Comparison of ENCODE assay signal across 13 mouse cellular contexts in genomic region chr16:58136144-58136905, GRCm38 (mm10).
DNase-seq lines count a peak whose midpoint lies in the region; ATAC-seq and TF ChIP-seq lines count a peak whose summit lies in the region.
"Had no signal": no experiment of that assay in that cellular context is flagged by ENCODE, and none has a peak within 500 bp of the region (broad histone marks: within the 10 kb centered on the region; RNA-seq: fewer than 3 reads in every experiment).

No protein-coding gene starts in this region.

- no peaks in the 10 kb centered on the region for H3K9me3 ChIP-seq in hindbrain, embryonic 11.5 days (ENCODE audit: control insufficient read depth, low read length)
- no peaks in the 10 kb centered on the region for H3K9me3 ChIP-seq in hindbrain, embryonic 10.5 days
- no peaks in the 10 kb centered on the region for H3K9me3 ChIP-seq in midbrain, embryonic 15.5 days
- no peaks in the 10 kb centered on the region for H3K9me3 ChIP-seq in intestine, postnatal 0 days (ENCODE audit: control insufficient read depth)
- H3K9me3 ChIP-seq in liver, embryonic 11.5 days (ENCODE audit: control insufficient read depth, low read length) = no peaks in the 10 kb centered on the region
- H3K9me3 ChIP-seq: limb, embryonic 12.5 days had no signal

- H3K27ac ChIP-seq in hindbrain, embryonic 11.5 days (ENCODE audit: low read depth, low read length) = no peak overlapping the region
- H3K27ac ChIP-seq in hindbrain, embryonic 10.5 days = no peak overlapping the region
- no peak overlapping the region for H3K27ac ChIP-seq in midbrain, embryonic 15.5 days
- no peak overlapping the region for H3K27ac ChIP-seq in intestine, postnatal 0 days (ENCODE audit: low read depth, low read length)
- H3K27ac ChIP-seq in liver, embryonic 11.5 days (ENCODE audit: low read depth, low read length) = no peak overlapping the region
- H3K27ac ChIP-seq: heart, adult 2 months; limb, embryonic 12.5 days; stomach, postnatal 0 days had no signal

- no peaks in the 10 kb centered on the region for H3K4me1 ChIP-seq in hindbrain, embryonic 11.5 days (replicated peaks; ENCODE audit: control insufficient read depth, insufficient read depth, low read length)
- peaks cover 8% of the 10 kb centered on the region; the same call in 1 of the 2 replicates for H3K4me1 ChIP-seq in hindbrain, embryonic 10.5 days (replicated peaks)
- 0 out of 2 replicates have a peak, but pooled peaks cover 3% of the 10 kb centered on the region for H3K4me1 ChIP-seq in midbrain, embryonic 15.5 days
- no peaks in the 10 kb centered on the region for H3K4me1 ChIP-seq in intestine, postnatal 0 days (replicated peaks; ENCODE audit: control insufficient read depth, insufficient read depth, low read length)
- H3K4me1 ChIP-seq in liver, embryonic 11.5 days (replicated peaks; ENCODE audit: control insufficient read depth, insufficient read depth, low read length) = no peaks in the 10 kb centered on the region
- H3K4me1 ChIP-seq: limb, embryonic 12.5 days had no signal

- H3K4me3 ChIP-seq in hindbrain, embryonic 11.5 days (ENCODE audit: low read depth, low read length) = no peak overlapping the region
- H3K4me3 ChIP-seq in hindbrain, embryonic 10.5 days = no peak overlapping the region
- H3K4me3 ChIP-seq in midbrain, embryonic 15.5 days = no peak overlapping the region
- no peak overlapping the region for H3K4me3 ChIP-seq in intestine, postnatal 0 days (ENCODE audit: low read depth, low read length)
- H3K4me3 ChIP-seq in liver, embryonic 11.5 days (ENCODE audit: low read depth, low read length) = no peak overlapping the region
- H3K4me3 ChIP-seq: heart, adult 2 months; limb, embryonic 12.5 days had no signal

- H3K27me3 ChIP-seq in hindbrain, embryonic 11.5 days (ENCODE audit: control insufficient read depth, insufficient read depth, low read length) = no peaks in the 10 kb centered on the region
- no peaks in the 10 kb centered on the region for H3K27me3 ChIP-seq in hindbrain, embryonic 10.5 days (ENCODE audit: insufficient read depth, poor library complexity, severe bottlenecking)
- H3K27me3 ChIP-seq in midbrain, embryonic 15.5 days (replicated peaks) = no peaks in the 10 kb centered on the region
- no peaks in the 10 kb centered on the region for H3K27me3 ChIP-seq in intestine, postnatal 0 days (replicated peaks; ENCODE audit: control insufficient read depth, insufficient read depth, low read length)
- H3K27me3 ChIP-seq in liver, embryonic 11.5 days (replicated peaks; ENCODE audit: control insufficient read depth, insufficient read depth, low read length) = no peaks in the 10 kb centered on the region
- H3K27me3 ChIP-seq: limb, embryonic 12.5 days had no signal

- DNase-seq in hindbrain, embryonic 11.5 days (ENCODE audit: low spot score) = peak; percentile 16
- no peak for DNase-seq in hindbrain, embryonic 10.5 days (ENCODE audit: low spot score)
- peak; percentile 46 for DNase-seq in brain, adult 2 months (ENCODE audit: low read depth, low spot score)
- peak; percentile 3 for DNase-seq in gonadal fat pad, adult 2 months (ENCODE audit: low read depth)
- DNase-seq in adrenal gland, adult 2 months = no peak
- DNase-seq in liver, embryonic 11.5 days (ENCODE audit: low spot score) = no peak
- DNase-seq: heart, adult 2 months; lung, postnatal 4 days had no signal

- peak; percentile 80 for ATAC-seq in hindbrain, embryonic 11.5 days (ENCODE audit: low FRiP score)
- peak; percentile 93 for ATAC-seq in midbrain, embryonic 15.5 days (replicated peaks)
- ATAC-seq in intestine, postnatal 0 days = no peak
- ATAC-seq in liver, embryonic 11.5 days (replicated peaks; ENCODE audit: low FRiP score) = no peak
- ATAC-seq: inflammation-experienced regulatory T-cells, adult 6 months had no signal

- no peak overlapping the region for H3K4me2 ChIP-seq in hindbrain, embryonic 11.5 days (replicated peaks; ENCODE audit: low read depth, low read length)
- H3K4me2 ChIP-seq in midbrain, embryonic 15.5 days = peak overlapping the region; percentile 19
- no peak overlapping the region for H3K4me2 ChIP-seq in intestine, postnatal 0 days (replicated peaks; ENCODE audit: low read depth)
- no peak overlapping the region for H3K4me2 ChIP-seq in liver, embryonic 11.5 days
- H3K4me2 ChIP-seq: limb, embryonic 12.5 days had no signal

- H3K36me3 ChIP-seq in hindbrain, embryonic 11.5 days (ENCODE audit: control insufficient read depth, insufficient read depth, low read length) = no peaks in the 10 kb centered on the region
- no peaks in the 10 kb centered on the region for H3K36me3 ChIP-seq in hindbrain, embryonic 10.5 days
- no peaks in the 10 kb centered on the region for H3K36me3 ChIP-seq in midbrain, embryonic 15.5 days (replicated peaks)
- H3K36me3 ChIP-seq in intestine, postnatal 0 days (ENCODE audit: control insufficient read depth, insufficient read depth) = no peaks in the 10 kb centered on the region
- no peaks in the 10 kb centered on the region for H3K36me3 ChIP-seq in liver, embryonic 11.5 days (ENCODE audit: control insufficient read depth, insufficient read depth, low read length)
- H3K36me3 ChIP-seq: limb, embryonic 12.5 days had no signal

- H3K9ac ChIP-seq in hindbrain, embryonic 11.5 days (ENCODE audit: low read depth, low read length) = no peak overlapping the region
- no peak overlapping the region for H3K9ac ChIP-seq in midbrain, embryonic 15.5 days
- H3K9ac ChIP-seq in intestine, postnatal 0 days (ENCODE audit: low read depth, low read length) = no peak overlapping the region
- H3K9ac ChIP-seq in liver, embryonic 11.5 days (ENCODE audit: low read depth, low read length) = no peak overlapping the region
- H3K9ac ChIP-seq: limb, embryonic 12.5 days had no signal

- WGBS in hindbrain, embryonic 11.5 days = 51% methylated on average over 12 of the region's 12 CpGs
- 62% methylated on average over 12 of the region's 12 CpGs for WGBS in hindbrain, embryonic 10.5 days
- WGBS in midbrain, embryonic 15.5 days = 30% methylated on average over 12 of the region's 12 CpGs
- 85% methylated on average over 12 of the region's 12 CpGs for WGBS in intestine, postnatal 0 days
- WGBS in liver, embryonic 11.5 days = 82% methylated on average over 12 of the region's 12 CpGs

- TF ChIP-seq CTCF in intestine, postnatal 0 days (IDR thresholded peaks at IDR 0.05; ENCODE audit: low read depth) = no peak

Comparison
In these comparisons a context has a peak if more than half of its experiments do, and no peak if none do; other contexts are left out.
1. DNase-seq: peak in hindbrain, embryonic 11.5 days (single experiment), brain, adult 2 months (single experiment) and gonadal fat pad, adult 2 months (single experiment); none in hindbrain, embryonic 10.5 days (single experiment), adrenal gland, adult 2 months (single experiment) and liver, embryonic 11.5 days (single experiment).
2. ATAC-seq: peak in hindbrain, embryonic 11.5 days (single experiment) and midbrain, embryonic 15.5 days (single experiment); none in intestine, postnatal 0 days (single experiment) and liver, embryonic 11.5 days (single experiment).